Mouse (Mus musculus): ENCODE results near the gene Gm17482. TPM values are rescaled to one million over a fixed set of nuclear protein-coding genes. Genes with fewer than 3 reads are reported as not detected.

Gene Gm17482
- total RNA-seq (2014; rRNA removed) (not detected in 2 replicates), polyA plus RNA-seq (2015; fragmentation: Nextera tagmentation; extraction: Ambion mirVana) (not detected in 2 replicates)

DNA sequence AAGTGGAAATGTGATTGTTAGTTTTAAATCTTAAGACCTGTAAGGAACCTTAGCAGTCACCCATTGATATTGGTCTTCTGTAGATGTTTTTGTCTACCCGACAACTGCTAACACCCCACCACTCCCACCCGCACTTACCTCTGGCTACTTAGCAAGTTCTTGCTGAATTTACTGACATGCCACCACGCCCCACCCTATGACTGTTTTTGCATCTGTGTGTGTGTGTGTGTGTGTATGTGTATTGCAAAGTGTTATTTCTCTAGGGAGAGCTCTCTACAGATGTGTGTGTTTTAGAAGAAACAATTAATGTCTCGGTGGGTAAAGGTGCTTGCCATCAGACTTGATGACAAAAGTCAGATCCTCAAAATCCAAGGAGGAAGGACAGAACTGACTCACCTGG, at the start of gene Gm17482:
Gm17482 (plus strand) TSS at position 301 of the 400 bp plus-strand sequence.
- H3K4me2 ChIP-seq (ENCODE audit: low read depth), result no peak within 1 kb of the TSS
- H3K27ac ChIP-seq (ENCODE audit: low read depth, low read length), result no peak within 1 kb of the TSS
- H3K9me3 ChIP-seq (ENCODE audit: low read length), result no peaks in the 10 kb centered on the region
- H3K27me3 ChIP-seq (ENCODE audit: insufficient read depth, low read length), result no peaks in the 10 kb centered on the region
- ATAC-seq, result no peak
- H3K4me1 ChIP-seq (ENCODE audit: insufficient read depth), result no peaks in the 10 kb centered on the region; the same call in 1 of the 2 replicates
- WGBS, result 73% methylated on average over 4 of the region's 4 CpGs
- H3K4me3 ChIP-seq (ENCODE audit: low read depth, low read length), result no peak within 1 kb of the TSS
- DNase-seq, result no peak
- no peak for TF ChIP-seq CTCF (IDR thresholded peaks at IDR 0.05; ENCODE audit: low read depth)
- no peaks in the 10 kb centered on the region for H3K36me3 ChIP-seq (ENCODE audit: insufficient read depth)
- no peak within 1 kb of the TSS for H3K9ac ChIP-seq

- Histone ChIP-seq H3K4me3 (ENCODE audit: low read depth, low read length) (no peak overlapping the region), H3K9me3 (ENCODE audit: low read length) (no peaks in the 10 kb centered on the region), H3K4me1 (ENCODE audit: insufficient read depth) (no peaks in the 10 kb centered on the region; the same call in 1 of the 2 replicates), H3K36me3 (ENCODE audit: insufficient read depth) (no peaks in the 10 kb centered on the region), H3K9ac (no peak overlapping the region), H3K4me2 (ENCODE audit: low read depth) (no peak overlapping the region), H3K27ac (ENCODE audit: low read depth, low read length) (no peak overlapping the region), H3K27me3 (ENCODE audit: insufficient read depth, low read length) (no peaks in the 10 kb centered on the region)
- no peak for TF ChIP-seq CTCF (IDR thresholded peaks at IDR 0.05; ENCODE audit: low read depth)
- WGBS, result 36% methylated on average over 3 of the region's 3 CpGs
- DNase-seq (no peak), ATAC-seq (no peak)
Observed at GRCm38 (mm10) chr6:115178826-115179225, 48.3 kb upstream of the Gm17482 start.

DNA sequence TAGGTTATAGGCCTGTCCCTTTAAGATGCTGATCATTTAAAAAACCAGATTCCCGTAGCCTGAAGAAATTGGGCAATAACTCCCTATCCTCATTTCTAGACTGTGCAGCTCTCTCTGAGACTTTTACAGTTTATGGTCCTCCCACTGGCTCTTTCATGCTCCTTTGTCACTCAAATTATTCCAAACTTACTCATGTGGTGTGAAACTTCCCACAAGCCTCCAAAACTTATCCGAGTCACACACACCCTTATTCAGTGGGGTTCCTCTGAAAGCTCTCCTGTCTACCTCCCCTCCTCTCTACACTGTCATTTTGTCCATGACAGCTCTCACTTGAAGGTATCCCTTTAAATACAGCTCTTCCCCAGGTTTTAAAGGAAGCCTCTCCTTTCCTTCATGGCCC, 46.0 kb upstream of the Gm17482 start:
- Histone ChIP-seq H3K4me1 (ENCODE audit: insufficient read depth) (no peaks in the 10 kb centered on the region; the same call in 1 of the 2 replicates), H3K4me2 (ENCODE audit: low read depth) (no peak overlapping the region), H3K27ac (ENCODE audit: low read depth, low read length) (no peak overlapping the region), H3K36me3 (ENCODE audit: insufficient read depth) (no peaks in the 10 kb centered on the region), H3K27me3 (ENCODE audit: insufficient read depth, low read length) (no peaks in the 10 kb centered on the region), H3K9me3 (ENCODE audit: low read length) (no peaks in the 10 kb centered on the region), H3K4me3 (ENCODE audit: low read depth, low read length) (no peak overlapping the region), H3K9ac (no peak overlapping the region)
- no peak for ATAC-seq
- no peak for DNase-seq
- WGBS, result 73% methylated on average over 2 of the region's 2 CpGs
- TF ChIP-seq CTCF (IDR thresholded peaks at IDR 0.05; ENCODE audit: low read depth), result no peak

GRCm38 (mm10) chr6:115191111-115191510, 36.0 kb upstream of the Gm17482 start:
- no peak overlapping the region for H3K9ac ChIP-seq
- H3K9me3 ChIP-seq (ENCODE audit: low read length), result no peaks in the 10 kb centered on the region
- DNase-seq (no peak), ATAC-seq (no peak)
- no peak for TF ChIP-seq CTCF (IDR thresholded peaks at IDR 0.05; ENCODE audit: low read depth)
- 76% methylated on average over 7 of the region's 7 CpGs for WGBS
- no peak overlapping the region for H3K4me2 ChIP-seq (ENCODE audit: low read depth)
- no peak overlapping the region for H3K27ac ChIP-seq (ENCODE audit: low read depth, low read length)
- no peaks in the 10 kb centered on the region for H3K4me1 ChIP-seq (ENCODE audit: insufficient read depth)
- no peak overlapping the region for H3K4me3 ChIP-seq (ENCODE audit: low read depth, low read length)
- H3K36me3 ChIP-seq (ENCODE audit: insufficient read depth), result no peaks in the 10 kb centered on the region
- H3K27me3 ChIP-seq (ENCODE audit: insufficient read depth, low read length), result no peaks in the 10 kb centered on the region

GRCm38 (mm10) chr6:115200753-115201152, 26.4 kb upstream of the Gm17482 start:
- Histone ChIP-seq H3K36me3 (ENCODE audit: insufficient read depth) (no peaks in the 10 kb centered on the region), H3K9me3 (ENCODE audit: low read length) (no peaks in the 10 kb centered on the region), H3K9ac (no peak overlapping the region), H3K4me3 (ENCODE audit: low read depth, low read length) (no peak overlapping the region), H3K4me1 (ENCODE audit: insufficient read depth) (no peaks in the 10 kb centered on the region), H3K27me3 (ENCODE audit: insufficient read depth, low read length) (no peaks in the 10 kb centered on the region), H3K27ac (ENCODE audit: low read depth, low read length) (no peak overlapping the region), H3K4me2 (ENCODE audit: low read depth) (no peak overlapping the region)
- ATAC-seq, result no peak
- no peak for TF ChIP-seq CTCF (IDR thresholded peaks at IDR 0.05; ENCODE audit: low read depth)
- no peak for DNase-seq
- 87% methylated on average over 3 of the region's 3 CpGs for WGBS

DNA sequence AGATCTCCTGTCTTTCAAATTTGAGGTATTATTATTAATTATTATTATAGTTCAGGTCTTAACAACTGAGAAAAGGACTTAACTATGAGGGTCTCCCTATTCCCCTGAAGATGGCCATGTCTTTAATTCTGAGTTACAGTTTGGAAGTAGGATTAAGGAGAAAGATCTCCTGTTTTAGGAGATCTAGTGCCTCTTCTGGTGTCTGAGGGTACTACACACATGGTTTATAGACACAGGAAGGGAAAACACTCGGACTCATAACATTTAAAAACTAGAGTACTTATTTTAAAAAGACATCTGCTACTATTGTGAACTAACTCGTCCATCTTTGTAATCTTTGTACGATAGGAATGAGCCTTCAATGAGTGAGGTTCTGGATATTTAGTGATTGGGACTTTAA, 24.1 kb upstream of the Gm17482 start:
- DNase-seq (no peak), ATAC-seq (no peak)
- TF ChIP-seq CTCF (IDR thresholded peaks at IDR 0.05; ENCODE audit: low read depth), result peak; percentile 41
- Histone ChIP-seq H3K4me2 (ENCODE audit: low read depth) (no peak overlapping the region), H3K36me3 (ENCODE audit: insufficient read depth) (no peaks in the 10 kb centered on the region), H3K9ac (no peak overlapping the region), H3K9me3 (ENCODE audit: low read length) (no peaks in the 10 kb centered on the region), H3K4me3 (ENCODE audit: low read depth, low read length) (no peak overlapping the region), H3K27me3 (ENCODE audit: insufficient read depth, low read length) (no peaks in the 10 kb centered on the region), H3K27ac (ENCODE audit: low read depth, low read length) (no peak overlapping the region), H3K4me1 (ENCODE audit: insufficient read depth) (no peaks in the 10 kb centered on the region)
- 81% methylated on average over 3 of the region's 3 CpGs for WGBS

DNA sequence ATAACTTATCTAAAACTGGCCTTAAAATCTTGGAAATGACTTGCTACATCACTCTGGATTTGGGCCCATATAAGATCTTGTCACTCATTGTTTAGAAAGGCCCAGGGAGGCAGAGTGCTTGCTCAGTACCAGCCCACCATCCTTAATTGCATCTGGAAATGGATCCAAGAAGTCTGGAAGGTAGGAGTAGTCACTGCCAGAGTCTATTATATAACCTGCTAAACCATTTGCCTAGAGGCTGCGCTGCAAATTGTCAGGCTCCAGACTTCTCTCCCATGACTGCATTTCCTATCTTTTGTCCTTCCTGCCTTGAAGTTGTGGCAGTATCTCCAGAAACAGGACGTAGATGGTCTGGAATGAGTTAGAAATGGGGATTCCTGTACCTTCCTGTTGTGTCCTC, 17.0 kb upstream of the Gm17482 start:
- 65% methylated on average over 2 of the region's 2 CpGs for WGBS
- H3K4me2 ChIP-seq (ENCODE audit: low read depth), result no peak overlapping the region
- no peak overlapping the region for H3K9ac ChIP-seq
- ATAC-seq, result no peak
- no peaks in the 10 kb centered on the region for H3K9me3 ChIP-seq (ENCODE audit: low read length)
- H3K36me3 ChIP-seq (ENCODE audit: insufficient read depth), result no peaks in the 10 kb centered on the region
- H3K27ac ChIP-seq (ENCODE audit: low read depth, low read length), result no peak overlapping the region
- no peak for TF ChIP-seq CTCF (IDR thresholded peaks at IDR 0.05; ENCODE audit: low read depth)
- DNase-seq, result no peak
- H3K4me1 ChIP-seq (ENCODE audit: insufficient read depth), result no peaks in the 10 kb centered on the region
- no peaks in the 10 kb centered on the region for H3K27me3 ChIP-seq (ENCODE audit: insufficient read depth, low read length)
- no peak overlapping the region for H3K4me3 ChIP-seq (ENCODE audit: low read depth, low read length)
